33 mouse cellular contexts compared by ENCODE assay signal in genomic region chr15:81394211-81394915, GRCm38 (mm10). TPM values are rescaled to one million over a fixed set of nuclear protein-coding genes. Genes with fewer than 3 reads are reported as not detected.
DNase-seq lines count a peak whose midpoint lies in the region; ATAC-seq and TF ChIP-seq lines count a peak whose summit lies in the region.
"Had no signal": no experiment of that assay in that cellular context is flagged by ENCODE, and none has a peak within 500 bp of the region (broad histone marks: within the 10 kb centered on the region; RNA-seq: fewer than 3 reads in every experiment).

No protein-coding gene starts in this region.

- peak overlapping the region; percentile 63 for H3K27ac ChIP-seq in gastrocnemius, adult 2 months
- H3K27ac ChIP-seq in liver, postnatal 0 days (ENCODE audit: low read depth), result no peak overlapping the region
- H3K27ac ChIP-seq: heart, embryonic 15.5 days; hindbrain, embryonic 14.5 days; limb, embryonic 13.5 days; liver, embryonic 15.5 days; midbrain, embryonic 12.5 days; stomach, postnatal 0 days had no signal

- ATAC-seq in liver, postnatal 0 days, result no peak
- no peak for ATAC-seq in granulocyte monocyte progenitor cell, adult 5-6 weeks (replicated peaks; ENCODE audit: poor library complexity, severe bottlenecking)
- ATAC-seq: CD4-positive, CD25-positive, alpha-beta regulatory T cell, adult 4 months; forebrain, embryonic 14.5 days; inflammation-experienced regulatory T-cells, adult 6 months had no signal

- no peak for DNase-seq in gastrocnemius, adult 2 months
- DNase-seq in gastrocnemius, adult 8-10 months (ENCODE audit: low spot score in 2 of 2), result no peak
- DNase-seq in liver, postnatal 0 days, result no peak
- no peak for DNase-seq in liver
- peak; percentile 35 to 39 for DNase-seq in kidney, adult 8-10 months
- peak; percentile 35 for DNase-seq in yolk sac, embryonic 10.5 days (ENCODE audit: low spot score)
- no peak for DNase-seq in frontal cortex, postnatal 25 days (ENCODE audit: low spot score in 2 of 2)
- DNase-seq: cerebellum, adult 2 months; cerebellum, postnatal 36 days; embryo, embryonic 11 days; gastrocnemius, postnatal 25 days; heart, postnatal 4 days; layer of hippocampus, adult 9-11 months; right cerebral cortex, postnatal 14 days; thymus, adult 2 months; thymus, postnatal 4 days had no signal

- peaks cover 21% of the 10 kb centered on the region for H3K4me1 ChIP-seq in liver, postnatal 0 days (ENCODE audit: insufficient read depth)

- no peaks in the 10 kb centered on the region for H3K9me3 ChIP-seq in liver, postnatal 0 days (ENCODE audit: low read length)
- H3K9me3 ChIP-seq: heart, embryonic 15.5 days; limb, embryonic 13.5 days; liver, embryonic 15.5 days; midbrain, embryonic 12.5 days had no signal

- H3K4me2 ChIP-seq in liver, postnatal 0 days (ENCODE audit: low read depth, low read length), result 0 out of 2 replicates have a peak overlapping the region, but pooled peaks have one; percentile 6
- H3K4me2 ChIP-seq: heart, embryonic 15.5 days; hindbrain, embryonic 14.5 days; limb, embryonic 13.5 days; liver, embryonic 15.5 days; midbrain, embryonic 12.5 days had no signal

- intact Hi-C loops in gastrocnemius, adult 2 months (cut with DNase I), result no loop called here

- no peak for TF ChIP-seq EP300 in liver, postnatal 0 days (IDR thresholded peaks at IDR 0.05; ENCODE audit: low read depth)

- peaks cover 19% of the 10 kb centered on the region for H3K36me3 ChIP-seq in liver, postnatal 0 days (replicated peaks; ENCODE audit: insufficient read depth, low read length)

- no peak overlapping the region for H3K4me3 ChIP-seq in gastrocnemius, adult 2 months
- no peak overlapping the region for H3K4me3 ChIP-seq in liver, postnatal 0 days (ENCODE audit: low read depth, low read length)
- H3K4me3 ChIP-seq: heart, embryonic 15.5 days; limb, embryonic 13.5 days; liver, embryonic 15.5 days; midbrain, embryonic 12.5 days had no signal

- WGBS in liver, postnatal 0 days (ENCODE audit: insufficient replicate concordance), result 65% methylated on average over 8 of the region's 8 CpGs

- no peaks in the 10 kb centered on the region for H3K27me3 ChIP-seq in liver, postnatal 0 days (ENCODE audit: insufficient read depth, low read length)
- H3K27me3 ChIP-seq: heart, embryonic 15.5 days; limb, embryonic 13.5 days; liver, embryonic 15.5 days; midbrain, embryonic 12.5 days had no signal

- no peak overlapping the region for H3K9ac ChIP-seq in liver, postnatal 0 days (replicated peaks)
- H3K9ac ChIP-seq: heart, embryonic 15.5 days; hindbrain, embryonic 14.5 days; limb, embryonic 13.5 days; liver, embryonic 15.5 days; midbrain, embryonic 12.5 days had no signal

- no peak for TF ChIP-seq CTCF in gastrocnemius, adult 2 months (IDR thresholded peaks at IDR 0.05)
- TF ChIP-seq CTCF in liver, postnatal 0 days (IDR thresholded peaks at IDR 0.05; ENCODE audit: low read depth), result no peak

RNA-seq across cellular contexts. Expression of gene St13, which starts 5.5 kb away (rescaled TPM):
- total RNA-seq in gastrocnemius, adult 2 months (2021), result 100 to 1,000 TPM in 1 of 2 experiments, 10 to 100 TPM in 1; 86.8 to 114 TPM
- 10 to 100 TPM; 82.9 to 93.0 (median 88.0) TPM for total RNA-seq in gastrocnemius, adult 8-10 months (2022)
- polyA plus RNA-seq in liver, postnatal 0 days (2015; fragmentation: Nextera tagmentation; extraction: Ambion mirVana), result 59.8 and 62.6 TPM in 2 replicates
- 134 and 171 TPM in 2 replicates for total RNA-seq in granulocyte monocyte progenitor cell, adult 5-6 weeks (2014; fragmentation: Nextera tagmentation)
- total RNA-seq in granulocyte monocyte progenitor cell, adult 5-6 weeks (2017), result 292 and 310 TPM in 2 replicates

RNA-seq across cellular contexts. Expression of gene Xpnpep3, which starts 5.6 kb away (rescaled TPM):
- total RNA-seq in gastrocnemius, adult 2 months (2021), result 1 to 10 TPM; 4.8 to 7.4 TPM
- 1 to 10 TPM; 4.6 to 8.1 (median 7.7) TPM for total RNA-seq in gastrocnemius, adult 8-10 months (2022)
- polyA plus RNA-seq in liver, postnatal 0 days (2015; fragmentation: Nextera tagmentation; extraction: Ambion mirVana), result 3.9 and 4.3 TPM in 2 replicates
- total RNA-seq in granulocyte monocyte progenitor cell, adult 5-6 weeks (2014; fragmentation: Nextera tagmentation), result 14.8 and 17.3 TPM in 2 replicates
- total RNA-seq in granulocyte monocyte progenitor cell, adult 5-6 weeks (2017), result 17.1 and 22.4 TPM in 2 replicates

RNA-seq across cellular contexts. Expression of gene Dnajb7, which starts 13.7 kb away (rescaled TPM):
- total RNA-seq in gastrocnemius, adult 2 months (2021), result not detected
- not detected for total RNA-seq in gastrocnemius, adult 8-10 months (2022)
- 0.18 and 0.40 TPM in 2 replicates for polyA plus RNA-seq in liver, postnatal 0 days (2015; fragmentation: Nextera tagmentation; extraction: Ambion mirVana)
- not detected in 2 replicates for total RNA-seq in granulocyte monocyte progenitor cell, adult 5-6 weeks (2014; fragmentation: Nextera tagmentation)
- not detected in 2 replicates for total RNA-seq in granulocyte monocyte progenitor cell, adult 5-6 weeks (2017)
- total RNA-seq: adrenal gland, adult 18-20 months; ES-E14; gastrocnemius, postnatal 25 days; heart, adult 8-10 months; heart, postnatal 4 days; left cerebral cortex, adult 18-20 months; left cerebral cortex, postnatal 25 days; neutrophil, adult 5-6 weeks had no signal
- polyA plus RNA-seq: large intestine, adult 2 months; thymus, adult 2 months had no signal

RNA-seq across cellular contexts. Expression of gene Slc25a17, which starts 33.8 kb away (rescaled TPM):
- total RNA-seq in gastrocnemius, adult 2 months (2021), result 10 to 100 TPM in 1 of 2 experiments, 1 to 10 TPM in 1; 8.7 to 10.8 TPM
- 1 to 10 TPM; 4.9 to 8.7 (median 7.5) TPM for total RNA-seq in gastrocnemius, adult 8-10 months (2022)
- 37.8 and 38.6 TPM in 2 replicates for polyA plus RNA-seq in liver, postnatal 0 days (2015; fragmentation: Nextera tagmentation; extraction: Ambion mirVana)
- total RNA-seq in granulocyte monocyte progenitor cell, adult 5-6 weeks (2014; fragmentation: Nextera tagmentation), result 66.2 and 71.3 TPM in 2 replicates
- total RNA-seq in granulocyte monocyte progenitor cell, adult 5-6 weeks (2017), result 69.2 and 87.4 TPM in 2 replicates

Comparison
In these comparisons a context has a peak if more than half of its experiments do, and no peak if none do; other contexts are left out.
1. DNase-seq: peak in kidney, adult 8-10 months (2 of 2) and yolk sac, embryonic 10.5 days (single experiment); none in gastrocnemius, adult 2 months (single experiment), gastrocnemius, adult 8-10 months (0 of 2), liver, postnatal 0 days (single experiment), liver (single experiment) and frontal cortex, postnatal 25 days (0 of 2).